Mouse (Mus musculus): ENCODE measurements at regions not wholly inside any gene's neighbourhood (a gene's known extent, or its start where the extent isn't known, plus 50 kb on each side); places are given as distances from the start of the nearest gene placed in this dataset.

DNA sequence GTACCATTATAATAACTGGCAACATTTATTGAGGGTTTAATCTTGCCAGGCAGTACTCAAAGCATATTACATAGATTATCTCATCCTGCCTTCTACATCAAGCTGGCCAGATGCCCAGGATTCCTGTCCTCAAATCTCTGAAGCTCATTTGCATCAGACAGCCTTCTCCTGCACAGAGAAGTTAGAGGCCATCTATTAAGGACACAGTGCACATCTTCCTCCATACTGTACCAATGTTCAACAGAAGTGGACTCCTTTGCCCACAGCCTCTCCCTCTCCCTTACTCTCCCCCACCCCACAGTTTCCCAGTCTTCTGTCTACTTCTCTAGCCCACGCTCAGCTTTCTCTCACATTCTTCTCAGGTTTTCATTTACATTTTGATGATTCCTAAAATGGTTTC lies 277.3 kb upstream of the Zfp637 start:
- H3K27ac ChIP-seq: no peak overlapping the region
- TF ChIP-seq CTCF (IDR thresholded peaks at IDR 0.05): no peak
- no peak for DNase-seq
- no peak overlapping the region for H3K4me3 ChIP-seq
- intact Hi-C loops (cut with DNase I): no loop called here

DNA sequence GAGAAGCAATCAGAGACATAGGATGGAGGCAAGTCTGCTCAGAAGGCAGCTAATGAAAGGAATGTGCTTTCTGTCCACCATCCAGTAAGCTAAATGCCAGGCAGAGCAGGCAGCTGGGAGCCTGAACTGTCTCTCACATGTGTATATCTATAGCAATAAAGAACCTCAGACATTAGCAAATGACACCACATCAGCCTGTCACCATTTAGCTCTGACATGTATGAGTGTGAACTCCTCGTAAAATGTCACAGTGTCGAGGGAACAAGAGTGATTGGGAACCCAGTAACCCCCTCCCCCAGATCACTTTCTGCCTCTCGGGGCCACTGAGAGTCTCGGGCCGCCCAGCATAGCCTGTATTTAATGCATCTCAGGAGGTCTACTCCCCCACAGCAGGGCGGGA lies 274.2 kb upstream of the Zfp637 start:
- intact Hi-C loops (cut with DNase I): no loop called here
- no peak for DNase-seq
- no peak for TF ChIP-seq CTCF (IDR thresholded peaks at IDR 0.05)
- Histone ChIP-seq H3K4me3 (no peak overlapping the region), H3K27ac (no peak overlapping the region)

DNA sequence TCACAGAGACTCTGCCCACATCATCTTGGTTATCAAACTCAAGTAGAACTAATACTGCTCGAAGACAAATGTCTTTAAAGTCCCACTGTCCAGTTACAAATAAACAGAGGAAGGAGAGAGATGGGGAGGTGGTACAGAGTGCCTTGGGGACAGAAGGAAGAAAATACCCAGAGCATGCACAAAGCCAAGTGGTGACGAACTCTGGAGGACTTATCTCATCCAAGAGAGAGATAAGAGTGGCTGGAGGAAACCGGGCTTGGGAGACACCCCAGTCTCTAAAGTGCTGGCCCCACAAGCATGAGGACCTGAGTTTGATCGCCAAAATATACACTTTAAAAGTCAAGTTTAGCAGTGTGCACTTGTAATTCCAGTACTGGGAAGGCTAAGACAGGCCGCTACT lies 273.3 kb upstream of the Zfp637 start:
- DNase-seq: no peak
- intact Hi-C loops (cut with DNase I): no loop called here
- no peak overlapping the region for H3K27ac ChIP-seq
- TF ChIP-seq CTCF (IDR thresholded peaks at IDR 0.05): no peak
- H3K4me3 ChIP-seq: no peak overlapping the region

DNA sequence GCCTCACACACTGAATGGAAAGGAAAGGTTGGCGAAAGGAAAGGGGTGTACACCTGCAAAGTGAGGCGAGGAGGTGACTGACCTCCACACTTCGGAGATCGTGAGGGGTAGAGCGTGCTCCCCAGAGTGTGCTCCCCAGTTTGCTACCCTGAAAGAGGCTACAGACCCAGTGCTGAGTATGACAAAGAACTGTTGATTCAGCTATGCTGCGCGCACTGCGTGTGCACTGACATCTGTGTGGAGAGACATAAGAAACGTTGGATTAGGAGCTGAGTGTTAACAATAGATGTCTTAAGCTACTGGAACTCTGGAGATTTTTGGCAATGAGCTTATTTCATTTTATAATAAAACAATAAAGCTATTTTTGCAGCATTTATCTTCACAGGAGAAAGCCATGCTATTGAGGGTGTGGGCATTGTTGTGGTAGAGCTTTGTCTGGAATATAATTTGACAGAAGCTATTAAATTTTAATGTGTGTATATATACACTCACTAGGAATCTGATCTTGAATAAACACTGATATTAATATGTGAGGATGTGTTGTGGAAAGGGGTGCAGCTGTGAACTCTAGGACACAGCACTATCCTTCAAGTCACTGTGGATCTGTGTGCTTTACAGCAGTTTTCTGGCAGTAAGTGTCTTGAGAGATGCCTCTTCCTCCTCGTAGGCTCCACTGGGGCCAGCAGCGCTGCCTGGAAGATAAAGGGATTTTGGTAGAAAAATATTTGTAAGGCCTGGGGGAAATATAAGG lies 271.2 kb upstream of the Zfp637 start:
- no peak for TF ChIP-seq CTCF (IDR thresholded peaks at IDR 0.05)
- Histone ChIP-seq H3K4me3 (no peak overlapping the region), H3K27ac (peak overlapping the region; percentile 35; the same call in 1 of the 2 replicates)
- intact Hi-C loops (cut with DNase I): no loop called here
- DNase-seq: no peak

DNA sequence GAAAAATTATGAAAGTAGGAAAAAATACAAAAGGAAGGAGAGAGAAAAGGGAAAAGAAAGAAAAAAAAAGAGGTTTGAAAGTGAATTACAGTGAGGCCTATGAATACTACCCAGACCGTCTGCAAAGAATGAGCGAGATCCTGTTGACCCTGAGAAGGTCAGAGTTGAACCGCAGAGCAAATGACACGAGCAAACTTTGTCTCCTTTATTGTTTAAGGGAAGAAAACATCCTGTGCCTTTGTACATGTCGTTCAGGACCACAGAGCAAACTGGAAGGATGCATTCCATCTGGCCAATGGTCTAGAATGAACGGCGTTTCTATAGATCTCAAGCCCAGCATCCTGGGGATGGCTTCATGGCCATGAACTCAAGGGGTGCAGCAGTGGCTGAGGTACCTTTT lies 270.6 kb upstream of the Zfp637 start:
- no peak overlapping the region for H3K4me3 ChIP-seq
- H3K27ac ChIP-seq: peak overlapping the region; percentile 35; the same call in 1 of the 2 replicates
- no peak for DNase-seq
- TF ChIP-seq CTCF (IDR thresholded peaks at IDR 0.05): no peak
- intact Hi-C loops (cut with DNase I): no loop called here

DNA sequence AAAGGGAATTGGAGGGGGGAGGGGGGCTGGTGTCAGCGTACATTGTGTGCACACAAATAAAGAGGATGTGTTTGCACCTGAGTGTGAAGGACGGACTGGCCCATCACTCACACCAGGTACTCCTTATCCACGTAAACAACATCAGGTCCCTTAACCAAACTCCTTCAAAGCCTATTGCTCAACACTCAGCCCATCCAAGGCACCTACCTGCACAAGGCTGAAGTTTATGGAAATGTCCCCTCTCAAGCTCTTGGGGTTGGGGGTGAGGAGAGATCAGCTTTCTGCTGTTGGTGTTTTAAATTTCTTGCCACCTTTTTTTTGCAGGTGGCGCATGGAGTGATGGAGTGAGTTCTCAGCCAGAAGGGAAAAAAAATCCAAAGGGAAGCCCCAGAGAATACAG lies 270.2 kb upstream of the Zfp637 start:
- intact Hi-C loops (cut with DNase I): no loop called here
- no peak for DNase-seq
- Histone ChIP-seq H3K27ac (no peak overlapping the region), H3K4me3 (no peak overlapping the region)
- TF ChIP-seq CTCF (IDR thresholded peaks at IDR 0.05): no peak

DNA sequence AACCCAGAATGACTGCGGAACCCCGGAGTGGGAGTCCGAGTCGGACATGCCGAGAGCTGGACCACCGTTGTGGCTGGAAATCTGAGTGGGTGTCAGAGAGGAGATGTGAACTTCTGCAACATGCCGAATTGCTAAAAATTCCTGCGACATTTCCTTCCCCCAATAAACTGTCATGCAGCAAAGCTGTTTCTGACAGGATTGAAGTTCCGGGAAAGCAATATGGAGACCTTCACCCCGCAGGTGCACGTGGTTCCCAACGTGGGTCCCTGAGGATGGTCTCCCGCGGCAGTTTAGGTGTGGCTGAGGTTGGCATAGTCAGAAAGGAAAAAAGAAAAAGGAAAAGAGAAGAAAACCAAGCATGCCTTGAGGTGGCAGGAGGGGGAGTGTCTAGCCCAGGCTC lies 269.0 kb upstream of the Zfp637 start:
- no peak for DNase-seq
- Histone ChIP-seq H3K27ac (no peak overlapping the region), H3K4me3 (no peak overlapping the region)
- intact Hi-C loops (cut with DNase I): no loop called here
- no peak for TF ChIP-seq CTCF (IDR thresholded peaks at IDR 0.05)

DNA sequence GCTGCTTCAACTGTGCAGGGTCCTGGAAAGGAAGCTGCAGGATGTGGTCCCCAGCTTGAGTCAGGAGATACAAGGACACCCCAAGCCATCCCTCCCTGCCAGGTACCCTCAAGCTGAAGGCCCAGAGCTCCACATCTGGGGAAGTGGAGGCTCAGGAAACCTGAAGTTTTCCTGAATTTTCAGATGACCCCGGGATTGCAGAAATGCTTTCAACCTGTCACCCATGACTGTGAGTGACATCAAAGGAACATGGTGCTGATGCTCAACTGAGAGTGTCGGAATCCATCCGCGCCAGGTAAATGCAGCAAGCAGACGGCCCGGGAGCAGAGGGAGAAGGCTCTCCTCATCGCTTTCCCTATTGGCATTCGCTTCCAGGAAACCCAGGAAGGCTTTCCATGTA lies 267.6 kb upstream of the Zfp637 start:
- no peak for TF ChIP-seq CTCF (IDR thresholded peaks at IDR 0.05)
- Histone ChIP-seq H3K4me3 (no peak overlapping the region), H3K27ac (no peak overlapping the region)
- intact Hi-C loops (cut with DNase I): no loop called here
- DNase-seq: no peak

DNA sequence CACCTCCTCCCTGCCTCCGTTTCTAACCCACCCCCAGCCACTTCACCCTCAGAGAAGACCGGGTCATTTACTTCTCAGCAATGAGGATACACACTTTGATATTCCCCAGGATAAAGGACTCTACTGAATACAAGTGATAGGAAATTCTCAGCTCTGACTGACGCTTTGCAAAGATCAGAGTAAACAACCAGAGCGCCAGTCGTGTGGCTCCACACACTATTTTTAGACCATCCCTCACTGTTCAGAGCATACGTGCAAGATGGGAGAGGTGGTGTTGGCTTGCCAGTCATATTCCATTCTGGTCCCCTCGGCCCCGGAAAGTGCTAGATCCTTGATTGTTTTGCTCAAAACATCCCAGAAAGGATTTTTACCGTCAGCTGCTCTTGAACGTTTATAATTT lies 266.8 kb upstream of the Zfp637 start:
- Histone ChIP-seq H3K27ac (peak overlapping the region; percentile 54), H3K4me3 (no peak overlapping the region)
- no peak for TF ChIP-seq CTCF (IDR thresholded peaks at IDR 0.05)
- DNase-seq: no peak
- intact Hi-C loops (cut with DNase I): no loop called here

DNA sequence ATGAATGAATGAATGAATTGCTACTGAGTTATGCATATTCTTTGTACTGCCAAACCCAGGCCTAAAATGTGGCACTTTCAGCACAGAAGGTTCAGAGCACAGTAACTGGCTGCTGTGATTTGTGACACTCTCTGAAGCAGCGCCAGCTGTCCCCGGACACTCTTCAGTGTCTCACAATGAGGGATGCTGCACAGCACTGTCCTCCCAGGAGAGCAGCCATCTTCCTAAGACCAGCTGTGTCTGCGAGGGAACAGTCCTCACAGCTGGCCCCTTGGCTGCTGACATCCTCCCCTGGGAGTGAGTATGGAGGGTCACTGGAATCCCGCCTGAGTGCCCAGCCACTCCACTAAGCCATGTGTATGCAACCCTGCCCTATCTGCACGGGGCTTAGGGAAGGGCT lies 265.9 kb upstream of the Zfp637 start:
- no peak for DNase-seq
- no peak overlapping the region for H3K27ac ChIP-seq
- TF ChIP-seq CTCF (IDR thresholded peaks at IDR 0.05): no peak
- H3K4me3 ChIP-seq: no peak overlapping the region
- intact Hi-C loops (cut with DNase I): no loop called here

DNA sequence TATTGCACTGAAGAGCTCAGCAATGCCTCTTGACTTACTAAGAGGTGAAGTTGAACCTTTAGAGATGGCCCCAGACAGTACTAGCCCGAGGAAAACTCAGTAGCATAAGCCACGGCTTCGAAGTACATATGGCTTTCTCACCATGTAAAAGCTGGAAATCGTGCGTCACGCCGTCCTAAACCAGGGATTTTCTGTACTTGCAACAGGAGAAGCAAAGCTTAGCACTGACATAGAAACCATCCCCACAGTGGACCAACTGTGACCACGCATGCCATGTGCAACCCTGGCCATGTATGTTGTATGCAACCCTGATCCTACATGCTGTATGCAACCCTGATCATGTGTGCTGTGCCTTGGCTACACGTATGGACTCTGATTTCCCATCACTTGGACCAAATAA lies 265.0 kb upstream of the Zfp637 start:
- no peak for TF ChIP-seq CTCF (IDR thresholded peaks at IDR 0.05)
- DNase-seq: no peak

DNA sequence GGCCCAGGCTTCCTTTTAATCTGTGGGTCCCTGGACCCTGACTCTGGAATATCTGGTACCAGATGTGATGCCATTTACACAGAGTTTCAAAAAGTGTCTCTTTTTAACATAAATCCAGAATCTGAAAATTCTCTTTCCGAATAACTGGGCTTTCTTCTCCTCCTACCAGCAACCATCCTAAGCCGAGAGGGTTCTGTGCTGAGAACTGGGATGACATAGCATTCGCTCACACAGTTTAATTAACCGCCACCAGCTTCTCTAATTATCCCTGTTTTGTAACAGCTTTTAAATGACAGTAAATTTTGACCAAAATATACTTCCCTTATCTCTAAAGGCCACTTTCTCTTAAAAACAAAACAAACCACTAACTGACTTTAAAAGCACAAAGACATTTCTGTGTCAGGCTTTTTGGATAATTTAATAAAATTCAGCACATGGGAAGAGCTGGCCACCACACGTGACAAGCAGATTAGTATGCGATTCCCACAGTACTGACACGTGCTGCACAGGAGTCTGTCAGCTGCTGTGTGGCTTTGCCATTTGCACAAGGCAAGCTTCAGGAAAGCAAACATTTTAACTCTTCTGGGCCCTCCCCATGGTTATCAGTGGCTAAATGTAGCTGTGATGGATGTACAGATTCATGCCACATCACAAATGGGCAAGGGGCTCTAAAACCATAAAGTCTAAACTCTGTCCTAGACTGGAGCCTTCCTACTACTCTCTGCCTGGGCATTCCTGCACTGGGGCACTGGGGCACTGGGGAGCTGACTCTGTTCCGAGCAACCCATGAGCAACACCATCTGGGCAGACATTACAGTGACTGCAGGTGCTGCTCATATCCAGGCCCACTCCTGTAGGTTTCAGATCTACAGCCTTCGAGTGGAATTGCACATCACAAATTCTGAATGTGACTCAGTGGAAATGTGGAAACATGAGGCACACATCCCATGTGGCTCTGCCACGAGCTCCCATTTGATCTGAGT lies 263.1 kb upstream of the Zfp637 start:
- no peak for DNase-seq
- no peak overlapping the region for H3K27ac ChIP-seq
- no peak for TF ChIP-seq CTCF (IDR thresholded peaks at IDR 0.05)
- intact Hi-C loops (cut with DNase I): no loop called here
- H3K4me3 ChIP-seq: no peak overlapping the region

More for the DNA sequence above, 265.0 kb upstream of the Zfp637 start:
- H3K27ac ChIP-seq: no peak overlapping the region
- no peak overlapping the region for H3K4me3 ChIP-seq
- intact Hi-C loops (cut with DNase I): no loop called here

DNA sequence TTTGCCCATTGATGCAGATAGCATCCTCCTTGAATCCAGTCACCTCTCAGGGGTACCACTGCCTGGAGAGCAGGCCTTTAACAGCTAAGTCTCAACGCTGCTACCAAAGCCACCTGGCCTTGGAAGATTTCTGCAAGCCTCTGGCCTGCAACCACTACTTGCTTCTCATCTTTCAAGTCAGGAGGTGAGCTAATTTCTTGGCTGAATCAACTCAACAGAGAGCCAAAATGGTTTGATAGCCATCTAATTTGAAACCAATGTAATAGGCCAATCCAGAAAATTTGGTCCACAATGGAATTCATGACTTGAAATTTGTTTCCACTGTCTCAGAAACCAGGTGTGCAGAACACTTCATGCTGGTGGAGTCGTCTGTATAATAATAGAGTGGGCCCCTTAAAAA lies 260.0 kb upstream of the Zfp637 start:
- peak overlapping the region; percentile 81 for H3K27ac ChIP-seq
- intact Hi-C loops (cut with DNase I): no loop called here
- no peak overlapping the region for H3K4me3 ChIP-seq
- no peak for TF ChIP-seq CTCF (IDR thresholded peaks at IDR 0.05)
- DNase-seq: no peak

Measured in gastrocnemius, adult 2 months (tissue).